Mouse (Mus musculus) bone marrow macrophage, adult 2 months (primary cell): Measurements from ENCODE around the gene Sgip1.

ENCODE experiments used
- CTCF ChIP-seq: IDR thresholded peaks from 2 replicates; pipeline ENCODE4 v1.5.1; 2012; ENCODE audit warnings: low read depth, mild to moderate bottlenecking, low read length, moderate library complexity
- POLR2A ChIP-seq: IDR thresholded peaks from 2 replicates; pipeline ENCODE4 v1.6.1; 2012; ENCODE audit warnings: mild to moderate bottlenecking, low read depth, low read length, borderline replicate concordance

DNA sequence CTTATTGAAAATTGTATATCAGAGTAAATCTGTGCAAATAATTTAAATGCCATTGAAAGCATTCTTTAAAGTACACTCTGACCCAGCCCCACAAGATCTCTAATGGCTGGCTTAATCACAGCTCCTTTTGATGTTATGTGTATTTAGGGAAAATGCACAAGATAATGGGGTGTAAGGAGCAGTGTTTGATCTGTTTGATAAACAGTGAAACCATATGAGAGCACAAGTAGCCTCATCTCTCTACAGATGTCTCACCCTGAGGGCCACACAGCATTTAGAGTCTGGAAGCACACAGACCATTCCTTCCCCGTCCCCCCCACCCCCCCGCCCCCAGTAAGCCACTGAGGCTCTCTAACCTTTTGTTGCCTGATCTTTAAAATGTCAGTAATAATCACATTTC, 87.4 kb downstream of the Sgip1 start:
- TF ChIP-seq POLR2A (no peak), CTCF (no peak)
